In the genomic region with DNA sequence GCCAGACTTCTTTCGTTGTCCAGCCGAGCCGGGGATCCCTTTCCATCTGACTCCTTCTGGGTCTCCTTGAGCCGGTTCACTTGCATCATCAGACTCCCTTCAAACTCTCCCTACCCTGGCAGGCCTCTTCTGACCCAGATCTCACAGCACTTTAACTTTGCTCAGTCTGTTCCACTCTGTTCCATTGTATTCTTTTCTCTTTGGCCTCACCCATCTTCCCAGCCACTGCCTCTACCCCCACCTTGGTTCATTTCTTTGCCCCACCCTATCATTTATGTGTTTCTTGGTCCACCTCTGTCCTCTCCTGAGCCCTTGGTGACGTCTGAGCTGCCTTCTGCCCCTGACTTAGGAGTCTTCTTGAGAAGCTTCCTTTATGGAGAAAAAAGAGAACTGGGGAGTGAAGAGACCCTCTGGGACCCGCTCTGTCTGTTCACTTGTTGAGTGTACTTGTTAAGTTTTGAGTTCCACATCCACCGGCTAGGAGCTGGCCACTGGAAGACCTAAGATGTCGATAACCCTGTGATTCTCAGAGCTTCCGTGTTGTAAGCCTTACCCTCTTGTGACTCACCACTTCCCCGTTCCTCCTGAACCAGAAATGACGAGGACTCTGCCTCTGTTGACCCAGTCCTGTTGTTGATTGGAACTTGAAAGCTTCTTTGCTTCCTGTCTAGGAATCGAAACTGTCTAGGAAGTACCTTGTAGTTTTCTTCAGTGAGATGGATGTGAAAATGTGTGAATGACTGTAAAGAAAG, we compare ENCODE assay signal across 8 mouse cellular contexts. TPM values are rescaled to one million over a fixed set of nuclear protein-coding genes. Genes with fewer than 3 reads are reported as not detected.
DNase-seq lines count a peak whose midpoint lies in the region; TF ChIP-seq lines count a peak whose summit lies in the region.

No protein-coding gene starts in this region.

- peak; percentile 46 for DNase-seq in adrenal gland, adult 8-10 months
- no peak for DNase-seq in adrenal gland, adult 18-20 months (ENCODE audit: low spot score in 2 of 2)
- DNase-seq in adrenal gland, postnatal 36 days: peak; percentile 48 to 53
- DNase-seq in heart, adult 2 months: peak; percentile 35 to 47
- peak; percentile 29 to 42 for DNase-seq in kidney, adult 8-10 months
- peak; percentile 64 for DNase-seq in lung, postnatal 10 days
- DNase-seq in skeletal muscle tissue, adult 2 months (ENCODE audit: low read depth, low spot score): peak; percentile 53
- no peak for DNase-seq in ovary, postnatal 10 days (ENCODE audit: low spot score)

- H3K27me3 ChIP-seq in heart, adult 2 months (ENCODE audit: control insufficient read depth, insufficient read depth, low read length): no peaks in the 10 kb centered on the region

- H3K79me2 ChIP-seq in heart, adult 2 months (replicated peaks; ENCODE audit: control insufficient read depth, insufficient read depth, low read length): peaks cover 5% of the 10 kb centered on the region

- peak overlapping the region; percentile 93 for H3K27ac ChIP-seq in heart, adult 2 months

- no peak for TF ChIP-seq CTCF in heart, adult 2 months (IDR thresholded peaks at IDR 0.05)

- peaks cover 14% of the 10 kb centered on the region for H3K4me1 ChIP-seq in heart, adult 2 months (ENCODE audit: control insufficient read depth, insufficient read depth, low read length)

- intact Hi-C loops in heart, adult 2 months (cut with DNase I): loop anchor here (2.0 to 5.0 kb wide), 3 partner anchors 19 to 235 kb away; a partner anchor contains a TSS

- peak overlapping the region; percentile 64 for H3K4me3 ChIP-seq in heart, adult 2 months

- TF ChIP-seq EP300 in heart, adult 2 months (IDR thresholded peaks at IDR 0.05; ENCODE audit: insufficient read depth, low read depth, low read length): 0 out of 2 replicates have a peak, but pooled peaks have one; percentile 36

- 1% methylated on average over 12 of the region's 12 CpGs for WGBS in heart, adult 2 months

- peaks cover 4% of the 10 kb centered on the region for H3K36me3 ChIP-seq in heart, adult 2 months (ENCODE audit: control insufficient read depth, insufficient read depth, low read length)

- TF ChIP-seq POLR2A in heart, adult 2 months (IDR thresholded peaks at IDR 0.05; ENCODE audit: insufficient read depth, low read depth, low read length): peak; percentile 73

- peak overlapping the region; percentile 99 for H3K9ac ChIP-seq in heart, adult 2 months (ENCODE audit: low read depth, low read length)

RNA-seq across cellular contexts. Expression of a gene that starts 6.2 kb away (rescaled TPM):
- 100 to 1,000 TPM; 224 to 310 (median 256) TPM for total RNA-seq in adrenal gland, adult 8-10 months (2022)
- total RNA-seq in adrenal gland, adult 18-20 months (2021): 100 to 1,000 TPM; 206 to 285 TPM
- 100 to 1,000 TPM; 220 to 259 TPM for total RNA-seq in adrenal gland, postnatal 36 days (2021)
- 100 to 1,000 TPM; 106 to 124 TPM for total RNA-seq in heart, adult 2 months (2021)
- 64.4 and 89.4 TPM in 2 replicates for polyA plus RNA-seq in heart, adult 2 months (2012; rRNA removed)

RNA-seq across cellular contexts. Expression of a gene that starts 44.4 kb away (rescaled TPM):
- total RNA-seq in adrenal gland, adult 8-10 months (2022): 1 to 10 TPM in 1 of 4 experiments, not detected in 3; 1.4 TPM
- total RNA-seq in adrenal gland, adult 18-20 months (2021): not detected
- under 1 TPM in 1 of 2 experiments, not detected in 1; 0.63 TPM for total RNA-seq in adrenal gland, postnatal 36 days (2021)
- total RNA-seq in heart, adult 2 months (2021): not detected
- 0.57 TPM in 1 of 2 replicates, not detected in the other for polyA plus RNA-seq in heart, adult 2 months (2012; rRNA removed)

RNA-seq across cellular contexts. Expression of a gene that starts 44.6 kb away (rescaled TPM):
- 1 to 10 TPM; 2.9 to 4.4 (median 4.0) TPM for total RNA-seq in adrenal gland, adult 8-10 months (2022)
- 1 to 10 TPM; 3.8 TPM for total RNA-seq in adrenal gland, adult 18-20 months (2021)
- total RNA-seq in adrenal gland, postnatal 36 days (2021): 1 to 10 TPM; 2.6 to 3.0 TPM
- 1 to 10 TPM; 2.7 to 3.1 TPM for total RNA-seq in heart, adult 2 months (2021)
- polyA plus RNA-seq in heart, adult 2 months (2012; rRNA removed): 4.0 and 4.9 TPM in 2 replicates

RNA-seq across cellular contexts. Expression of a gene that starts 54.2 kb away (rescaled TPM):
- 10 to 100 TPM; 28.8 to 36.5 (median 32.1) TPM for total RNA-seq in adrenal gland, adult 8-10 months (2022)
- total RNA-seq in adrenal gland, adult 18-20 months (2021): 10 to 100 TPM; 30.1 to 33.9 TPM
- total RNA-seq in adrenal gland, postnatal 36 days (2021): 10 to 100 TPM; 30.9 to 35.7 TPM
- total RNA-seq in heart, adult 2 months (2021): 10 to 100 TPM; 20.9 to 21.5 TPM
- 47.2 and 49.9 TPM in 2 replicates for polyA plus RNA-seq in heart, adult 2 months (2012; rRNA removed)

Comparison
In these comparisons a context has a peak if more than half of its experiments do, and no peak if none do; other contexts are left out.
1. DNase-seq: peak in adrenal gland, adult 8-10 months (single experiment), adrenal gland, postnatal 36 days (2 of 2), heart, adult 2 months (2 of 2), kidney, adult 8-10 months (2 of 2), lung, postnatal 10 days (single experiment) and skeletal muscle tissue, adult 2 months (single experiment); none in adrenal gland, adult 18-20 months (0 of 2) and ovary, postnatal 10 days (single experiment).